Mouse (Mus musculus) heart, adult 9 months (tissue): ENCODE measurements around the gene Mtm1.

Source experiments
- DNase-seq, 2 experiments: peaks; one replicate each; pipeline ENCODE4 v3.0.0; 2022; ENCODE audit warnings: low spot score in 2 of 2

The Mtm1 gene

DNA sequence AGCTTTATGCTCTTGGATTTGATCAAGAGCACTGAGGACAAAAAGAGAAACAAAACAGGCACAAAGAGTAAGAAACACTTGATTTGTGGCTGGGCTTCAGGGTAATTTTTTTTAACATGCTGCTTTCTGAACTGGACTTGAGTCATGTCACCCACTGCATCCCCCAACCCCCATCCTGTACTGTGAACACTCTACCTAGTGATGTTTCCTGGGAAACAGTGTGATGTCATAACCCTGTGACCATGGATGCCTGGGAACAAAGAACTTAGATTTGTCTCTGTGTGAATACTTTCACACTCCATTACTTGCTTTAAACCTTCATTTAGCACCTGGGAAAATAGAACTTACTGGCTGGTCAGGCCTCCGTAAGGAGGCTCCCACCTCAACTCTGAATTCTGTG is at the start of gene Mtm1:
Gene Mtm1 (plus strand): TSS at position 301 of the 400 bp plus-strand sequence.
- no peak for DNase-seq

GRCm38 (mm10) chrX:71181526-71181925 is 29.0 kb upstream of the Mtm1 start:
- no peak for DNase-seq

- peak; percentile 12 to 26 for DNase-seq
These were observed 26.9 kb upstream of the Mtm1 start for GRCm38 (mm10) chrX:71183671-71184070.

- peak; percentile 29 to 39 for DNase-seq
These were observed 24.2 kb upstream of the Mtm1 start for GRCm38 (mm10) chrX:71186396-71186795.

DNA sequence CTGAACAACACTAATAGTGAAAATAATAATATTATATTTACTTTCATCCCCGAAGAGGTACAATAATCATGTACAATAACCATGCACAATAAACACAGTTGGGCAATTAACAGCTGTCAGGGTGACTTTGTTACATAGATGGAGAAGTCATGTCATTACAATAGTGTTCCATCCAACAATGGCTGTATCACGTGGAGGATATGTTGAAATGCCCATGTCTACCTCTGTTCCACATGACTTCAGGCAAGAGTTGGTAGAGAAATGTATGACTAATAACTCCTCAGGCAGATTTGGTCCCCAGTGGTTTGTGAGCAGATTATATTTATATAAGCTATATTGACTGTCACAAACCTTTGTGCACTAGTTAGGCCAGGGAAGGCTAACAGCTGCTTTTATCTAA is 5.8 kb upstream of the Mtm1 start:
- DNase-seq: no peak

- DNase-seq: no peak
These were observed 4.6 kb upstream of the Mtm1 start for GRCm38 (mm10) chrX:71205821-71206542.

- DNase-seq: no peak
These were observed 4.0 kb upstream of the Mtm1 start for GRCm38 (mm10) chrX:71206595-71206994.

- no peak for DNase-seq
These were observed 2.3 kb downstream of the Mtm1 start for GRCm38 (mm10) chrX:71212911-71213310.

DNA sequence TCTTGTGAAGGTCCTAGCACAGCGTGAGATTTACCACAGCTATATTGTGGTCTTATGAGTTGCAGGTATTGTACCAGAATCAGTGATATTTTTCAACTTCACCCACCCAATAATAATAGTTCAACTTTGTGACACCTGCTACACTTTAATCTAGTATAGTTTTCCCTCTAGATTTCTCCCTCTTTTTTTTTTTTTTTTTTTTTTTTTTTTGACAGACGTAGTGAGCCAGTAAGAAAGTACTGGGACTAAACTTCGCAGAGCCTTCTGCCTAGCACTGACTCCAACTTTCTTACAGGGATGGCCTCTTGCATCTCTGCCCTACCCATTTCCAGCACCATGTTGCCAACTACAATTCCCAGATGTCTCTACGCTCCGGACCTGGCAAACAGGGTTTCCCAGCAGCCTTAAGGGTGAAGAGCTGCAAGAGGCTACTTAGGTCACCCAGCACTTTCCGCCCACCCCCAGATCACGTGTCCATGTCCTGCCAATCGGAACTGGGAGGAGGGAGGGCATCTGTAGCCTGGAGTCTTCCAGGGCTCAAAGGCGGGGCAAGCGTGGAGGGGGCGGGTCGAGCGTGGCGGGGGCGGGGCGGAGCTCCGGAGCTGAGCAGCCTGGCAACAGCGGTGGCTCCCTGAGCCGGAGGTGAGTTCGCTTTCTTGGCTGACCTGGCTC is 4.0 kb downstream of the Mtm1 start:
- peak; percentile 88 to 91 for DNase-seq

- no peak for DNase-seq
These were observed 4.6 kb downstream of the Mtm1 start for GRCm38 (mm10) chrX:71215113-71215708.

DNA sequence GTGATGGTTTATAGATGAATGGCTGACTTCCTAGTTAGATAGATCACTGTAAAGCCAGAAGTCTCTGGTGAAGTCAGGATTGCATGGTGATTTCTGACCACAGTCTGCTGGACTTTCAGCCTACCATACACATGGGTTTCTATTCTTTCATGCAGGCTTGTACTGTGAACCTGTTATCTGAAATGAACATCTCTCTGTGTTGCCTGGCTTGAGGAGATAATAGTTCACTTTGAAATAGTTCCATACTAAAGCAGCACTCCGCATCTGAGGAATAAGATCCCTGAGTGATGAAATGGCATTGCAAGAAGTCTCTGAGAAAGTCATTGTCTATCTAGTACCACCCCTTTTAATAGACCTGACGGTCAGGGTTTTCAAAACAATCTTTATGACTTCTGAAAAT is 6.3 kb downstream of the Mtm1 start:
- DNase-seq: no peak

DNA sequence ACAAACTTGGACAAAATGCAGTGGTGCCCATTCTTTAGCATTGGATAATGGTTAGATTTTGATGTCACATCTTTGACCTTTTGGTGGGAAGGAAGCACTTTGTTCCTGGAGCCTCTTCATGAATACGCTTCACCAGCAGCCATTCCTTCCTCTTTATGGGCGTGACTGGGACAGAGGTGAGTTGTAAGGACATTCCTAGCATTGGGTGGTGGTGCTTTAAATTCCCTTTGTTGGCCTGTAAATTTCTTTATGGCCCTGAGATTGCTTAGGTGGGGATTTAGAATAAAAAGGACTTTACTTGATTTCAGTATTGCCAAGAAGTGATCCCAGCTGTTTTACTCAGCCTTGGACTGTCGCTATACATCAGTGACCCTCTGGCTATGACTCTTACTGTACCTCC is 8.3 kb downstream of the Mtm1 start:
- no peak for DNase-seq

DNA sequence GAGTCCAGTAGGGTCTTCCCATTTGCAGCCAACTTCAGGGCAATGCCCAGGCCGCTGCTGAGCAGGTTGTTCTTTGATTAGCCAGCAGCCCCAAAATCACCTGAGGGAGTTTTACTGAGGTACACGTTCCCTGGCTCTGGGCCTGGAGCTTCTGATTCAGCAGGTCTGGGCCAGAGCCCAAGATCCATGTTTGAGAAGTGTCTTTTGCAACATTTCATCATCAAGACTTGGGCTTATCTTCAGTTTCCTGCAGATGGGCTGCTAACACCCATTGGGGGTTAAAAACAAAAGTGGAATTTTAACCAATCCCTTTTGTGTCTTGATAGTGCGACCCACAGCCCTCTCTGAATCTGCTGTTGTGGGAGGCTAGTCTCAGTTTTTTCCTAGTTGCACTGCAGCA is 10.3 kb downstream of the Mtm1 start:
- no peak for DNase-seq

GRCm38 (mm10) chrX:71222648-71223408 is 12.3 kb downstream of the Mtm1 start:
- DNase-seq: peak in 1 of 2 experiments; percentile 5

- no peak for DNase-seq
These were observed 16.3 kb downstream of the Mtm1 start for GRCm38 (mm10) chrX:71226881-71227280.

GRCm38 (mm10) chrX:71228200-71228599 is 17.6 kb downstream of the Mtm1 start:
- DNase-seq: no peak

- no peak for DNase-seq
These were observed 20.3 kb downstream of the Mtm1 start for GRCm38 (mm10) chrX:71230847-71231246.

DNA sequence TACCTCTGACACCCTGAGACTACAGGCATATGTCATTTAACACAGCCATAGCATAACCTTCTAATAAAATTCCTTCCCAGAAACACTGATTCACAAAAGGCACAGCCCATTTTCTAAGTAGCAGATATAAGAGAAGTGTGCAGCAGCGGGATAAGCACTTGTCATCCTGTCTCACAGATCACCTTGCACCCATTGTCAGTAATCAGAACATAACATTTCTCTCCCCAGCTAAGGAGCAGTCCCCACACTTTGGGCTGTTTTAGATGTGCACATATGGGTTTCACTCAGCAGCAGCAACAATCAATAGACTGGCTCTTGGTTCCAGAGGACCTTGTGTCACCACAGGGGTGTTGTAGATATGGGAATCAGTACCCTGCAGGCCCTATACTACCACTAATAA is 45.9 kb downstream of the Mtm1 start:
- no peak for DNase-seq

DNA sequence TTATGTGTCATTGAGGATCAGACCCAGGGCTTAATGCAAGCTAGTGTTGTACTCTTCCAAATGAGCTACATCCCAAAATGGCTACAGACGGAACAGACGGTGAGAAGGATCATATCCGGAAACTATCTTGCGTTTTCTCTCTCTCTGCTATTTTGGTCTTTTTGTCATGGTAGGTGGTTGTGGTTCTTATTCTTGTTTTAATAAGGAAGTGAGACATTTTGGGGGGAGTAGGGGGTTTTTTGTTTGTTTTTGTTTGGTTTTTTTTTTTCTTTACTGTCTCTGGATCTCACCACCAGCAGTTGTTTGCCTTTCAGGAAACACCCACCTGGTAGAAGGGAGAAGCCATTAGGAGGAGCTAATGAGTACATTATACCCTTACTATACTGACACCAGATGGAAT is 50.3 kb downstream of the Mtm1 start:
- no peak for DNase-seq

DNA sequence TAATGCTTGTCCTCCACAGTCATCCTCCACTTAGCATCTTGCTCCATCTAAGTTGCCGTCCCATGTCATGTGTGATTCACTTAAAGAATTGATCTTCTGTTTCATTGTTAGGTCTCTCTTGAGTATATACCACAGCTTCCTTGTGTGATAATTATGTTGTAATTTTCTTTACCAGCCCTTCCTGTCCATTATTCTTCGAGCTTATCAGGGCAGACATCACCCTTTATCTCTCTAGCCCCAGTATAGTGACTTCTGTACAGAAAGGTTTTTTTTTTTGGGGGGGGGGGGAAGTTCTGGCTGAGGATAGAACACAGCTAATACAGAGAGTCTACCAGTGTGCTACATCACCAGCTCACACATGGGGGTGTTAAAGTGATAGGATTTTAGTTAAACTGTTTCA is 53.7 kb downstream of the Mtm1 start:
- no peak for DNase-seq

DNA sequence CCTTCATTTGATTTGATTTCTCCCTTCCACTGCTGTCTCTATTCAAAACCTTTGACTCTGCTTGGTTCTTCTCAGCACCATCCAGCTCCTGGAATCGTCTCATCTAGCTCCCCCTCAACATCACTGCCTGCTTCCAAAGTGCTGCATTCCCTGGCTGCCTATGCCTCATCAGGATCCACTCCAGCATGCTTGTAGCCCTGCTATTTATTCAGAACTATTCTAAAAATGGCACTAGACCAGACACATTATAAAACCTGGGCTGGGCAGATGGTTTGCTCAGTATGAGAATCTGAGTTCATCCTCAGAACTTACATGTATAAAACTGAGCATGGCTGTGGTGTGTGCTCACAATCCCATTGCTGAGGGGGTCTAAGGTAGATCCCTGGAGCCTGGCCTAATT is 58.4 kb downstream of the Mtm1 start:
- no peak for DNase-seq

GRCm38 (mm10) chrX:71274150-71274549 is 63.6 kb downstream of the Mtm1 start:
- no peak for DNase-seq
